Mouse (Mus musculus) G1E (cell line): ENCODE data around the gene Ralb. TPM values are rescaled to one million over a fixed set of nuclear protein-coding genes. Genes with fewer than 3 reads are reported as not detected.

Experiments
- ATAC-seq: 2 replicates; pipeline ENCODE4 v1.8.0; 2016; ENCODE audit warnings: mild to moderate bottlenecking; ENCODE audit not compliant: insufficient number of reproducible peaks, poor library complexity, low FRiP score, severe bottlenecking; ENCODE audit errors: extremely low read depth
- DNase-seq: peaks from one replicate; pipeline ENCODE4 v3.0.0; 2012; ENCODE audit warnings: low spot score
- H3K27me3 ChIP-seq: 2 replicates; pipeline ENCODE4 v1.6.1; 2012; ENCODE audit warnings: mild to moderate bottlenecking, low read length, inconsistent platforms; ENCODE audit not compliant: insufficient read depth
- H3K36me3 ChIP-seq: replicated peaks from 2 replicates; pipeline ENCODE3; 2012; ENCODE audit warnings: mild to moderate bottlenecking, inconsistent platforms
- H3K4me1 ChIP-seq: 2 replicates; pipeline ENCODE4 v1.6.1; 2012; ENCODE audit warnings: low read depth, low read length, inconsistent platforms, mixed read lengths; ENCODE audit not compliant: insufficient read depth
- H3K4me3 ChIP-seq: 2 replicates; pipeline ENCODE4 v1.5.1; 2012; ENCODE audit warnings: low read depth, mild to moderate bottlenecking, inconsistent platforms, low read length, moderate library complexity, mixed read lengths
- H3K9me3 ChIP-seq: replicated peaks from 2 replicates; pipeline ENCODE4 v1.6.1; 2012; ENCODE audit warnings: inconsistent platforms
- CTCF ChIP-seq: IDR thresholded peaks from 2 replicates; pipeline ENCODE4 v1.5.1; 2012; ENCODE audit warnings: low read depth, low read length, inconsistent platforms, mixed read lengths
- GATA1 ChIP-seq: IDR thresholded peaks from 2 replicates; pipeline ENCODE4 v1.6.1; 2012; ENCODE audit warnings: borderline replicate concordance, low read length, inconsistent platforms, mixed read lengths
- GATA2 ChIP-seq: IDR thresholded peaks from 2 replicates; pipeline ENCODE4 v1.6.1; 2012; ENCODE audit warnings: low read depth, low read length, inconsistent platforms, borderline replicate concordance
- POLR2AphosphoS5 ChIP-seq: IDR thresholded peaks from 2 replicates; pipeline ENCODE4 v1.6.1; 2012; ENCODE audit warnings: low read depth, low read length, inconsistent platforms; ENCODE audit not compliant: insufficient replicate concordance
- TAL1 ChIP-seq: conservative IDR thresholded peaks from 2 replicates; pipeline ENCODE4 v1.6.1; 2012; ENCODE audit warnings: low read depth, low read length, inconsistent platforms, mixed read lengths
- polyA plus RNA-seq: library from polyadenylated mRNA; stranded (reverse); fragments of >175 nt; gene quantifications from 2 replicates; pipeline ENCODE4 v1.2.3, GENCODE M21; 2012
- total RNA-seq, 2 experiments: library from RNA; stranded (forward) in 1 of 2; stranded (reverse) in 1 of 2; fragments of 200-1000 nt in 1 of 2; fragments of >200 nt in 1 of 2; fragmentation: Nextera tagmentation in 1 of 2; gene quantifications; 2 replicates each; pipeline ENCODE4 v1.2.3; 2014 to 2017

Ralb gene
- total and polyA plus RNA-seq, 3 experiments = 37.4 to 97.4 (median 60.5) TPM

GRCm38 (mm10) chr1:119503808-119504207 lies 786 bp downstream of the Ralb start:
- H3K27me3 ChIP-seq = peaks cover 27% of the 10 kb centered on the region
- ATAC-seq (no peak), DNase-seq (no peak)
- peaks cover 66% of the 10 kb centered on the region for H3K4me1 ChIP-seq
- no peaks in the 10 kb centered on the region for H3K9me3 ChIP-seq
- TF ChIP-seq CTCF = no peak
- no peak for TF ChIP-seq TAL1
- TF ChIP-seq POLR2AphosphoS5 = no peak
- H3K36me3 ChIP-seq = peaks cover 30% of the 10 kb centered on the region
- H3K4me3 ChIP-seq = peak overlapping the region; percentile 79

- no peak for TF ChIP-seq GATA2
- TF ChIP-seq GATA1 = no peak
- Histone ChIP-seq H3K4me1 (peaks cover 72% of the 10 kb centered on the region), H3K4me3 (peak overlapping the region; percentile 79; the same call in 1 of the 2 replicates), H3K36me3 (peaks cover 37% of the 10 kb centered on the region), H3K27me3 (peaks cover 21% of the 10 kb centered on the region), H3K9me3 (no peaks in the 10 kb centered on the region)
- no peak for ATAC-seq
- no peak for DNase-seq
Measured at GRCm38 (mm10) chr1:119503181-119503580, 1.4 kb downstream of the Ralb start.

- H3K36me3 ChIP-seq = peaks cover 39% of the 10 kb centered on the region
- peaks cover 76% of the 10 kb centered on the region for H3K4me1 ChIP-seq
- DNase-seq = no peak
- peaks cover 17% of the 10 kb centered on the region for H3K27me3 ChIP-seq
- TF ChIP-seq GATA2 = no peak
- no peak for TF ChIP-seq CTCF
- no peak for TF ChIP-seq TAL1
- no peak for TF ChIP-seq POLR2AphosphoS5
- TF ChIP-seq GATA1 = no peak
- peak overlapping the region; percentile 79; the same call in 1 of the 2 replicates for H3K4me3 ChIP-seq
- H3K9me3 ChIP-seq = no peaks in the 10 kb centered on the region
- no peak for ATAC-seq
Measured at GRCm38 (mm10) chr1:119502729-119503128, 1.9 kb downstream of the Ralb start.

GRCm38 (mm10) chr1:119501881-119502280 lies 2.7 kb downstream of the Ralb start:
- DNase-seq (no peak), ATAC-seq (no peak)
- H3K4me3 ChIP-seq = peak overlapping the region; percentile 36; the same call in 1 of the 2 replicates
- no peak for TF ChIP-seq POLR2AphosphoS5
- peak; percentile 59 for TF ChIP-seq TAL1
- H3K27me3 ChIP-seq = peaks cover 11% of the 10 kb centered on the region; the same call in 1 of the 2 replicates
- no peaks in the 10 kb centered on the region for H3K9me3 ChIP-seq
- H3K4me1 ChIP-seq = peaks cover 81% of the 10 kb centered on the region
- H3K36me3 ChIP-seq = peaks cover 47% of the 10 kb centered on the region

GRCm38 (mm10) chr1:119499456-119499855 lies 5.1 kb downstream of the Ralb start:
- no peak for DNase-seq
- TF ChIP-seq GATA1 = no peak
- TF ChIP-seq GATA2 = no peak
- TF ChIP-seq POLR2AphosphoS5 = no peak
- TF ChIP-seq TAL1 = no peak
- no peak for TF ChIP-seq CTCF
- Histone ChIP-seq H3K27me3 (no peaks in the 10 kb centered on the region), H3K4me1 (peaks cover 71% of the 10 kb centered on the region), H3K4me3 (no peak overlapping the region), H3K9me3 (no peaks in the 10 kb centered on the region), H3K36me3 (peaks cover 69% of the 10 kb centered on the region)
- no peak for ATAC-seq

- ATAC-seq (peak; percentile 17; the same call in 1 of the 2 replicates), DNase-seq (no peak)
- Histone ChIP-seq H3K4me1 (peaks cover 64% of the 10 kb centered on the region), H3K9me3 (no peaks in the 10 kb centered on the region), H3K36me3 (peaks cover 73% of the 10 kb centered on the region), H3K4me3 (no peak overlapping the region), H3K27me3 (no peaks in the 10 kb centered on the region)
- TF ChIP-seq GATA2 (no peak), POLR2AphosphoS5 (no peak), TAL1 (no peak)
Measured at GRCm38 (mm10) chr1:119498536-119499231, 5.9 kb downstream of the Ralb start.
